Mouse (Mus musculus): ENCODE data around the gene Edc3.
"Not testable (repeated sequence)": the region's sequence is repeated elsewhere in the genome, so short reads cannot be mapped to it uniquely, and the experiment has no call there.

Gene Edc3

GRCm38 (mm10) chr9:57698466-57699150, 9.7 kb upstream of the Edc3 start:
- no peak for DNase-seq (ENCODE audit: low spot score in 2 of 2)

GRCm38 (mm10) chr9:57706496-57706895, 1.8 kb upstream of the Edc3 start:
- no peak for DNase-seq (ENCODE audit: low spot score in 2 of 2)

- peak in 1 of 2 experiments; percentile 25 for DNase-seq (ENCODE audit: low spot score in 2 of 2)
Observed at GRCm38 (mm10) chr9:57708720-57709274, 457 bp downstream of the Edc3 start.

GRCm38 (mm10) chr9:57710214-57710613, 1.9 kb downstream of the Edc3 start:
- not testable (repeated sequence) for DNase-seq (ENCODE audit: low spot score in 2 of 2)

GRCm38 (mm10) chr9:57712194-57712593, 3.9 kb downstream of the Edc3 start:
- DNase-seq (ENCODE audit: low spot score in 2 of 2): no peak

- no peak for DNase-seq (ENCODE audit: low spot score in 2 of 2)
Observed at GRCm38 (mm10) chr9:57718408-57718807, 10.1 kb downstream of the Edc3 start.

- DNase-seq (ENCODE audit: low spot score in 2 of 2): no peak
Observed at GRCm38 (mm10) chr9:57720736-57721135, 12.4 kb downstream of the Edc3 start.

GRCm38 (mm10) chr9:57722371-57722770, 14.0 kb downstream of the Edc3 start:
- DNase-seq (ENCODE audit: low spot score in 2 of 2): no peak

GRCm38 (mm10) chr9:57723315-57723715, 15.0 kb downstream of the Edc3 start:
- no peak for DNase-seq (ENCODE audit: low spot score in 2 of 2)

- no peak for DNase-seq (ENCODE audit: low spot score in 2 of 2)
Observed at GRCm38 (mm10) chr9:57723796-57724195, 15.5 kb downstream of the Edc3 start.

GRCm38 (mm10) chr9:57724701-57725100, 16.4 kb downstream of the Edc3 start:
- no peak for DNase-seq (ENCODE audit: low spot score in 2 of 2)

GRCm38 (mm10) chr9:57728312-57728711, 20.0 kb downstream of the Edc3 start:
- DNase-seq (ENCODE audit: low spot score in 2 of 2): no peak

GRCm38 (mm10) chr9:57733606-57734005, 25.3 kb downstream of the Edc3 start:
- no peak for DNase-seq (ENCODE audit: low spot score in 2 of 2)

- no peak for DNase-seq (ENCODE audit: low spot score in 2 of 2)
Observed at GRCm38 (mm10) chr9:57739863-57740262, 31.5 kb downstream of the Edc3 start.

- peak in 1 of 2 experiments; percentile 54 for DNase-seq (ENCODE audit: low spot score in 2 of 2)
Observed at GRCm38 (mm10) chr9:57744462-57745091, 36.2 kb downstream of the Edc3 start.

GRCm38 (mm10) chr9:57747067-57747466, 38.7 kb downstream of the Edc3 start:
- DNase-seq (ENCODE audit: low spot score in 2 of 2): no peak

- DNase-seq (ENCODE audit: low spot score in 2 of 2): no peak
Observed at GRCm38 (mm10) chr9:57748137-57748536, 39.8 kb downstream of the Edc3 start.

GRCm38 (mm10) chr9:57748831-57749230, 40.5 kb downstream of the Edc3 start:
- DNase-seq (ENCODE audit: low spot score in 2 of 2): no peak

- no peak for DNase-seq (ENCODE audit: low spot score in 2 of 2)
Observed at GRCm38 (mm10) chr9:57750901-57751300, 42.6 kb downstream of the Edc3 start.

- no peak for DNase-seq (ENCODE audit: low spot score in 2 of 2)
Observed at GRCm38 (mm10) chr9:57757578-57757977, 49.2 kb downstream of the Edc3 start.

GRCm38 (mm10) chr9:57758528-57758927, 50.2 kb downstream of the Edc3 start:
- DNase-seq (ENCODE audit: low spot score in 2 of 2): no peak

GRCm38 (mm10) chr9:57759289-57759688, 50.9 kb downstream of the Edc3 start:
- peak; percentile 63 to 77 for DNase-seq (ENCODE audit: low spot score in 2 of 2)

Measured in spleen, postnatal 14 days (tissue).